Mouse (Mus musculus) heart, postnatal 4 days (tissue): ENCODE data around the gene Parvb. TPM values are rescaled to one million over a fixed set of nuclear protein-coding genes. Genes with fewer than 3 reads are reported as not detected.

Source experiments
- DNase-seq: peaks from one replicate; pipeline ENCODE4 v3.0.0; 2021
- total RNA-seq, 2 experiments: library from RNA; stranded (reverse); gene quantifications; 2 replicates each; pipeline ENCODE4 v1.2.3; 2021

Gene Parvb
- total RNA-seq, 2 experiments from 2014 or later: 172 to 177 TPM

DNA sequence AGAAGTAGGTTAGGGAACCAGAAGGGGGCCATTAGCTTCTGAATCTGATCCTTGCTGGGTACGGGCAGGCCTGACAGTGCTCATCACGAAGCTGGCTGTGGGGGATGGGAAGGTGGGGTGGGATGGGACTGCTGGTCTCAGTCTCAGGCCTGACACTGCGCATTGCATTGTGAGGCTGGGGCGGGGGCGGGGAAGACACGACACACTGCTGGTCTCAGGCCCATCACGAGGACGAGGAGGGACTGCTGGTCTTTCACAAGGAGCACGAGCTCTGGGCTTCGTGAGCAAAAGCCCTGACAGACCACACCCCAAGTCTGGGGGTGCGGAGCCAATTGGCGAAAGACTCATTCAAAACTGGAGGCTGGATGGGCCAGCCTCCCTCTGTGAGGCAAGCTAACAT, 93.9 kb downstream of the Parvb start:
- DNase-seq: no peak

DNA sequence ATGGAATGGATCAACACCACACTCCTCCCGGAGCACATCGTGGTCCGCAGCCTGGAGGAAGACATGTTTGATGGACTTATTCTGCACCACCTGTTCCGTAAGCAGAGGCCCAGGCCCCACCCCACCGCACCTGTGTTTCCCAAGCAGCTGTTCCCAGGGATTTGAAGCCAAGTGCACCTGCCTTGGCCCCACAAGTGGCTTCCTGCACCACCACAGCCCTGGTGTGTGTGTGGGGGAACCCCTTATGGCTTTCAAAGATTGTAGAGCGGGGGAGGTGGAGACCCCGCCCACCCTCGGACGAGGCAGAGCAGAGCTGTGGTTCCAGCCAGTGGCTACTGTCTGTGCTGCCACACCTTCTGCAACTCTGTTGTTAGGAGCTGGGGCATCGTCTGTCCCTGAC, 97.0 kb downstream of the Parvb start:
- no peak for DNase-seq

DNA sequence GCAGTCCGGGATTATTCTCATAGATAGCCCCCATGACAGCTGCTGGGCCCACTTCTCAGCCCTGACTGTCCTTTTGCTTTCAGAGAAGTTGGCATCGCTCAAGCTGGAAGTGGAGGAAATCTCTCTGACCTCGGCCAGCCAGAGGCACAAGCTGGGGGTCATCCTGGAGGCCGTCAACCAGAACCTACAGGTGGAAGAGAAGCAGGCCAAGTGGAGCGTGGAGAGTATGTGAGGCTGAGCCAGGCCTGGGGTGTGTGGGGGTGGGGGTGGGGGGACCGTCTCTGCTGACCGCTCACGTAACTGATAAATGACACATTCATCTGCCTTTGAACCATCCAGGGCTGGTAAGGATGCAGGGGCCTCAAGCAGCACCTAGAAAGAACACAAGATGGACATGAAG, 98.1 kb downstream of the Parvb start:
- DNase-seq: no peak

DNA sequence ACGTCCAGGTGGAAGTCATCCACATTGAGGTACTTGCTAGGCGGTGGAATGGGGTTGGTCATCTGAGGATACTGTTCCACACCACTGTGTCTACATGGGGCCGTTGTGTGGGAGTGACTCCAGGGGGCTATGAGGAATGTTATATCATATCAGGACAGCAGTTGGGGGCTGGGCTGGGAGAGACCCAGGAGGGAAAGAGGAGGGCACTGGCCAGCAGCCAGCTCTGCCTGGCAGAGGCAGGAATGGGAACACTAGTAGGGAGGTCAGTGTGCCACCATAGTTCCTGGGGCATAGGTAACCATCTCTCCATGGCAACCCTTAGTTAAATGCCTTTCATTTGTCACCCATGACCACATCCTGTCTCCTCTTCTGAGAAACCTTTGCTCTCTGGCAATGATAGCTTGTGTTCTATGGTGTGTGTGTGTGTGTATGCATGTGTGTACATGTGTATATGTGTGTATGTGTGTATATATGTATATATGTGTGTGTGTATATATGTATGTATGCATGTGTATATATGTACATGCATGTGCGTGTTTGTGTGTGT, 99.3 kb downstream of the Parvb start:
- DNase-seq: no peak

DNA sequence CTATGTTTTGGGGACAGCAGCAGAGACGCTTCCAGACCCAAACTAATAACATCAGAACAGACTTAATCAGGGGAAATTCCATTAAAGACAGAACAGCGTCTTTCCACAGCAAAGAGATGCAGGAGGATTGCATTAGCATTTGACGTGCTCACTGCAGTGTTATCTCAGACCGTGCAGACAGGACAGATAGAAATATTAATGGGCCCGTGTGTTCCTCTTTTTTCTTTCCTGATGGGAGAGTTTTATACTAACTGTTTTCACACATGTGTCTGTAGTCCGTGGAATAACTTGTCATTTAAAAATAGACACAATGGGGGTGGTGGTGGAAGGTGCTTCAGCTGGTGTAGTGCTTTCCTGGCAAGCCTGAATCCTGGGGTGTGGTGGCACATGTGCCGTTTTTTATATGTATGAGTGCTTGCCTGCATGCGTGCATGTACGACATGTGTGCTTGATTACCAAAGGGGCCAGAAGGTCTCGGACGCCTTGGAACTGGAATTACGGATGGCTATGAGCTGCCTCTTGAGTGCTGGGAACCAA, 104.5 kb downstream of the Parvb start:
- DNase-seq: no peak

DNA sequence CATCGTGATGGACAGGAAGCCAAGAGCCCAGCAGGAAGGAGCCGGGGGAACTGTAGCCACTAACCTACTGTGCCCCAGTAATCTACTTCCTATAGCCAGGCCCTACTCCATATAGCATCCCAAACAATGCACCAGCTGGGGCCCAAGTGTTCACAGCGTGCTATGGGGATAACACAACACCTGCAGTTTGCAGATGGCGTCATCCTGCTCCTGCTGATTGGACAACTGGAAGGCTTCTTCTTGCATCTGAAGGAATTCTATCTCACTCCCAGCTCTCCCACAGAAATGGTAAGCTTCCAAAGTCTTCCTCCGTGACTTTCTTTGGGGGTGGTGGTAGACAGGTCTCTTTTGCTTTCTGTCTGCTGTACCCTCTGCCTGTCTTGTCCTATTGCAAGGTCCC, 105.8 kb downstream of the Parvb start:
- DNase-seq: no peak

DNA sequence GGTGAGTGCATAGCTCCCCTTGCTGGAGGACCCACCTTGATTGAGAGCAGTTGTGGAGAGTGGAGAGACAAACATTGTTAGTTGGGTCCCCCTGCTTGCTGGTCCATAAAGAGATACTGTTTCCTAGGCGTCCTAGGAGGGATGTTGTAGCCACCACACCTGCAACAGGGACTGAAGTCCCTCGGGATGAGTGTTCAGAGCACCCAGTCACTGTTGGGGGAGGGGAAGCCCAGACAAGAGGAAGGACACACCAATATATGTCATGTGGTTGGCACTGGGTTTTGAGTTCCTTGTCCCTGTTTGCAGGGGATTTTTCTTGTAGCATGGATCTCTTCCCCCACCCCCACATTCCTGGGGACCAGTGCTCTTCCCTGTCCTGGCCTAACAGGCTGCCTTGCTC, 109.1 kb downstream of the Parvb start:
- DNase-seq: no peak

DNA sequence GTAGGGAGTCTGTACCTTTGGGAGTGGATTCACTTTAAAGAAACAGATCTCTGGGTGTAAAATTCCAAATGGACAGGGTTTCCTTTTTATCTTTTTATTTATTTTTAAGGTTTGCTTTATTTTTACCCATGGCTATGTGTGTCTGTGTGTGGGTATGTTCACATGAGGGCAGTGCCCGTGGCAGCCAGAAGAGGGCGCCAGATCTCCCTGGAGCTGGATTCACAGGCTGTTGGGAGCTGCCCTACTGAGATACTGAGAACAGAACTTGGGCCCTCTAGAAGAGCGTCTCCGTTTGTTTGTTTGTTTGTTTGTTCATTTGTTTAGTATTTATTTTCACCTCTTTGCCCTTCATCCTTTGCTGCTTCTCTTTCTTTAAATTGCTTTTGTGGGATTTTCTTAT, 116.9 kb downstream of the Parvb start:
- DNase-seq: no peak

DNA sequence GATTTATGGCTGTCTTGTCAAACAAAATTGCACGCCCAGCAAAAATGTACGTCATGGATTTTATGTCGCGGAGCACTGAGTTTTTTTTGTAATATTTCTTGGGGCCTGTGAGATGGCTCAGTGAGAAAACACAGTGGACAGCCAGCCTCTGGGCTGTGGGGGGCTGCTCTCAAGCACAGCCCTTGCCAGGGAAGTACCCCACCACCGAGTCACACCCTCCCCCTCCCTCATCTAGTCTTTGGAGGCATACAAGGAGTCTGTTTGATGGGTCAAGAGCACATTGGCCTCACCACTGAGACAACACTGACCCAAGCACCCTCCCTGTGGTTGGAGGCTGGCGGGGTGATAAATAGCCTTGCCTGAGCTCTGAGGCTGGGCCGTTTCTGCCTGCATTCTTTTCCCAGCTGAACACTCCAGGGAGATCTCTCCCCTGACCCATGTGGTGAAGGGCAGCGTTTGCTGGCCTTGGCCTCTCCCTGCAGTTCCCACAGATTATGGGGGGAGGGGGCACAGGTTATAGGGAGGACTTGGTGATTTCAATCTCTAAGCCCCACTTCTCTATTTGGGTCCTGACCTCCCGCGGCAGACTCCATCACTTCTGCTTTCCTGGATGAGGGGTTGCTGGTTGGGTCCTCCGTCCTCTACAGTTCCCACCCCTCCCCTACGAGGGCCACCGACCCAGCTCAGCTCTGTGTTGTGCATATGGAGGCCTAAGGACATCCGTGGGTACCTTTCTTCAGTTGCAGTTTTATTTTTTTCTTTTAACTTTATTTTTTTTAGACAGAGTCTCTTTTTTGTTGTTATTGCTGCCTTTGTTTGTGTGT, 118.3 kb downstream of the Parvb start:
- no peak for DNase-seq

DNA sequence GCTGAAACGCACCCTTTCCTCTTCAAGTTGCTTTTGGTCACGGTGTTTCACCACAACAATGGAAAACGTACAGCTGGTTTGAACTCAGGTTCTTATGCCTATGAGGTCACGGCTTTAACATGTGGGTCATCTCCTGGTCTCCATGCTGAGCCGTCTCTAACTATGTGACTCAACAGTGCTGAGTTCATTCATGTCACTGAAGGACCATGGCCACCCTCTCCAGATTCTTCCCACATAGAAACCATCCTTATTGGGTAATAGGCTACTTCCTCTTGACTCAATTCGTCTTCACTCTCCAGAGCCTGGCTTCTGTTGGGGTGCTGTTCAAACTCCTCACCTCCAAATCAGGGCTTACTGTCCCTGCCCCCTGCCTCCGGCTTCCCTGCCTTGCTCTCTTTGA, 119.5 kb downstream of the Parvb start:
- no peak for DNase-seq

DNA sequence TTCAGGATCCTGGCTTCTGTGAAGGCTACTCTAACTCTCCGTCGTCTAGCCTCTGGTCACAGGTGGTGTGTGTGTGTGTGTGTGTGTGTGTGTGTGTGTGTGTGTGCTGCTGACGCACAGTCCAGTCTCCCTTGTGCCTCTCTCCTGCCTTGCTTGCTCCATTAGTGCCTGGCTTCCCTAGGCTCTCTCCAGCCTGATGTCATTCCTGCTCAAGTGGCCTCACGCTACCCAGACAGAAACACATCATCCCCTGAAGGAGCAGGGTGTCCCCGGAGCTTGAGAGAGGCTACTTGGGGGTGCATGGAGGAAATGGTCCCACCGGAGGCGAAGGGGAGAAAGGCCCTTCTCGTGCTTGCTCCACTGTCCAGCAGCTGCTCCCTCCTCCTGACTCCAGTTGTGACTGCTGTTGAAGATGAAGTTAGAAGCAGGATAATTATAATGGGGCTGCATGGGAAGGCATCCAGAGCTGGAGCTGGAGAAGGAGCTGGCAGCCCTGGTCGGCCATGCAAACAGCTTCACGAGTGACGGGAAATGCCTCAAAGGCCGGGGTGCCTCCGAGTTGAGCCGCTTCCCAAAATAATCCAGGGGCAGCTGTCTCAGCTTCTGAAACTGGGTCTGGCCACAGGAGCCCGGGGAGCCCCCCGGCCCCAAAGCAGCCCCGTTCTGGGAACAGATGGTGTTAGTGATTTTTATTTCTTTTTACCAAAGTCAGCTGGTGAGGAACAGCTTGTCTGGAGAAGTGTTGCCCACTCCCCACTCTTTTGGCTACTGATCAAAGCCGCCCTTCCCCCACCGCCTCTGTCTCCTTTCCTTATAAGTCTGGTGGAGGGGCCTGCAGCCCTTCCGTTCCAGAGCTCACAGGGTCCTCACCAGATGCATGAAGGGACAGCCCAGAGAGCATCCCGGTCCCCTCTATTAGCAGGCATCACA, 120.3 kb downstream of the Parvb start:
- no peak for DNase-seq

DNA sequence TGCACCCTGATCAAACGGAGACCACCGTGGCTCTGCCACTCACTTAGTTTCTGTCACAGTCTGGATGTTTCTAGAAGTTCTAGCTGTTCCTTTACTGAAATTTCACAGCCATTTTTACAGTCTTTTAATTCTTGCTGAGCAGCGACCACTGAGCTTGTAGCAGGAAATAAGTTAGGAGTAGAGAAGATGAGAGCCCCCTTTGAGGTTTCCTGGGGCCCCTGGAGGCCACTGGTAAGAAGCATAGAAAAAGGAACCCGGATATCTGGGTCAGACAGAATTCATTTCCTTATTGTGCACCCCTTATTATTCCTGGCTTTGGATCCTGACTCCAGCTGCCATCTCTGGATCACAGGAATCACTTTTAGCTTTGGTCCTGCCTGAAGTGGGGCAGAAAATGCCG, 123.2 kb downstream of the Parvb start:
- DNase-seq: no peak

DNA sequence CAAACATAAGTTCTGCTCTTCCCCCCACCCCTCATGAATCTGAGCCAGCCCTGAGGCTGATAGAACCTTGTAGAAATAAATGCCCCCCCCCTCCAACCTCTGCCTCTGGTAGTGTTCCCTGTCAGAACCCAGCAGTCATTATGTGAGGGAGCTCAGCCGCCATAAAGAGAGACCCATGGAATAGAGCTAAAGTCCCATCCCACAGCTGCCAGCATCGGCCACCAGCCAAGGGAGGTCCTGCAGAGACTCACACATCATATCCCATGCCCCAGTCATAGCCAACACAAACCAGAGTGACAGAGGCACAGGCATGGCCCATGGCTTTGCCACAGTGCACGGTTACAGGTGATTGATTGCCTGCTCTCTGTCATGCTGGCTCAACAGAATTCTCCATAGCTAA, 132.9 kb downstream of the Parvb start:
- no peak for DNase-seq

Other genes with a start within 250 kb of the Parvb start
- not detected for gene Efcab6, start 166.7 kb upstream of the Parvb start, total RNA-seq
- gene Sult4a1, start 126.3 kb upstream of the Parvb start, total RNA-seq: under 1 TPM; 0.19 to 0.38 TPM
- not detected for gene Pnpla5, start 108.9 kb upstream of the Parvb start, total RNA-seq
- gene Pnpla3, start 64.2 kb upstream of the Parvb start, total RNA-seq: 1 to 10 TPM in 1 of 2 experiments, under 1 TPM in 1; 0.21 to 1.1 TPM
- 100 to 1,000 TPM; 226 to 230 TPM for gene Samm50, start 39.8 kb upstream of the Parvb start, total RNA-seq
- 1 to 10 TPM; 1.6 to 2.4 TPM for gene Parvg, start 92.0 kb downstream of the Parvb start, total RNA-seq
- gene Shisal1, start 215.1 kb downstream of the Parvb start, total RNA-seq: 1 to 10 TPM; 2.3 to 3.2 TPM